Mouse (Mus musculus) midbrain, postnatal 0 days (tissue): Measurements from ENCODE around the gene Wipf3. TPM values are rescaled to one million over a fixed set of nuclear protein-coding genes. Genes with fewer than 3 reads are reported as not detected.

Experiments used
- ATAC-seq: fragments of 200-750 bp; cut with Nextera tagmentation; 2 replicates; pipeline ENCODE4 v1.8.0; 2017; ENCODE audit warnings: moderate number of reproducible peaks, mild to moderate bottlenecking, moderate TSS enrichment, moderate library complexity; ENCODE audit not compliant: low FRiP score
- DNase-seq: peaks from one replicate; pipeline ENCODE4 v3.0.0-alpha.2; 2015; ENCODE audit warnings: low spot score
- H3K27ac ChIP-seq: fragments of 300-500 bp; sonication (generic); 2 replicates; pipeline ENCODE4 v1.5.1; 2014; ENCODE audit warnings: low read depth, mild to moderate bottlenecking, low read length, mixed read lengths
- H3K27me3 ChIP-seq: fragments of 300-500 bp; sonication (generic); 2 replicates; pipeline ENCODE4 v1.6.1; 2014; ENCODE audit warnings: low read length, control low read depth, mixed read lengths; ENCODE audit not compliant: insufficient read depth
- H3K36me3 ChIP-seq: fragments of 300-500 bp; sonication (generic); 2 replicates; pipeline ENCODE4 v1.6.1; 2014; ENCODE audit warnings: low read length, control low read depth, mixed read lengths; ENCODE audit not compliant: insufficient read depth
- H3K4me1 ChIP-seq: fragments of 300-500 bp; sonication (generic); 2 replicates; pipeline ENCODE4 v1.6.1; 2014; ENCODE audit warnings: mild to moderate bottlenecking, control low read depth, antibody characterized with exemption, low read length, mixed read lengths; ENCODE audit not compliant: insufficient read depth
- H3K4me2 ChIP-seq: fragments of 300-500 bp; sonication (generic); 2 replicates; pipeline ENCODE4 v1.6.1; 2014; ENCODE audit warnings: low read depth, mild to moderate bottlenecking, low read length, mixed read lengths; ENCODE audit not compliant: poor library complexity, severe bottlenecking
- H3K4me3 ChIP-seq: fragments of 300-500 bp; sonication (generic); 2 replicates; pipeline ENCODE4 v1.5.1; 2014; ENCODE audit warnings: low read depth, mild to moderate bottlenecking, low read length, moderate library complexity
- H3K9ac ChIP-seq: fragments of 300-500 bp; sonication (generic); replicated peaks from 2 replicates; pipeline ENCODE4 v1.6.1; 2014; ENCODE audit warnings: mild to moderate bottlenecking, low read length, moderate library complexity, mixed read lengths; ENCODE audit not compliant: poor library complexity, severe bottlenecking
- H3K9me3 ChIP-seq: fragments of 300-500 bp; sonication (generic); 2 replicates; pipeline ENCODE4 v1.6.1; 2016; ENCODE audit warnings: low read length, control low read depth
- CTCF ChIP-seq: IDR thresholded peaks from 2 replicates; pipeline ENCODE4 v1.5.1; 2016; ENCODE audit warnings: antibody characterized with exemption, mild to moderate bottlenecking
- WGBS: fragments of 180-500 bp; shearing (Covaris S2); extraction: QIAGEN DNeasy Blood & Tissue Kit; methylation state at CpG from one replicate; pipeline ENCODE4 v1.1.7; 2014; 5-methylcytosine and 5-hydroxymethylcytosine counted together
- polyA plus RNA-seq: library from polyadenylated mRNA; unstranded; fragments of >200 nt; fragmentation: Nextera tagmentation; extraction: Ambion mirVana; gene quantifications from 2 replicates; pipeline ENCODE4 v1.2.1, GENCODE M21; 2015
- total RNA-seq: library from RNA; depleted of rRNA; stranded (reverse); fragments of >200 nt; gene quantifications from 2 replicates; pipeline ENCODE4 v1.2.3, GENCODE M21; 2014

The Wipf3 gene
- total and polyA plus RNA-seq, 2 experiments from 2014 or later = 1.7 to 5.9 TPM

DNA sequence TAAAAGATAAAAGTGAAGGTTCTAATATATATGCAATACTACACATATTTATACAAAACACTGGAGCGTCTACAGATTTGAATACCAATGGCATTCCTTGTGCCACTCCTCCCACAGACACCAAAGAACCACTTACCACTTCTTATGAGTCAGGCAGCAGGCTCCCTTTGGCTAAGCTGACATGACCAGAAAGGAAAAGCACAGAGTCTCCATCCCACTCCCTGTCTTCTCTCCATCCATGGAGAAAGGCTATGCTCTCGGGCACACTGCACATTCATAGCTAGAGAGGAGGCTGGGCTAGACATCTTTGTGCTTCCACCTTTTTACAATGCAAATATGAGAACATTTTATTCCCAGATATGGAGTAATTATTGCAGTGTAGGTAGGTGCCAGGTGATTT, 27.9 kb upstream of the Wipf3 start:
- no peak overlapping the region for H3K27ac ChIP-seq
- WGBS = 53% methylated on average over 2 of the region's 2 CpGs
- H3K36me3 ChIP-seq = no peaks in the 10 kb centered on the region
- no peak overlapping the region for H3K4me2 ChIP-seq
- ATAC-seq (no peak), DNase-seq (no peak)
- no peak overlapping the region for H3K4me3 ChIP-seq
- H3K9ac ChIP-seq = no peak overlapping the region
- TF ChIP-seq CTCF = no peak
- 0 out of 2 replicates have a peak, but pooled peaks cover 5% of the 10 kb centered on the region for H3K4me1 ChIP-seq
- no peaks in the 10 kb centered on the region for H3K9me3 ChIP-seq
- no peaks in the 10 kb centered on the region for H3K27me3 ChIP-seq

DNA sequence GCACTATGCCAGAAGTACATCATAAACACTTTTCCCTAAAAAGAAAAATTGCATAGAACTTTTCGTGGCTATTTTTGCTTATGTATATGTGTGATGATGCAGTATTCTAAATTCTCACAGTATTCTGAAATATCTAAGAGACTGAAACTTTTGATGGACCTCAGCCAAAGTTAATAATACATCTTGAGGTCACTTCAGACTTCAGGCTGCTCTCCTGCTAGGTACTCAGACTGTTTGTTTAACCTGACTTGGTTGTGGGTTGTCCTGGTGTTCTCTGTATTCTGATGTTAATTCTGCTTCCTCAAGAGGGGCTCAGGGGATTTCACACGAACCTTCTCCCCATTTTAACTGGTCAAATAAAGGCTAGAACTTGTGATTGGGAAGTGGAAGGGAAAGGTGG, 24.5 kb upstream of the Wipf3 start:
- ATAC-seq = no peak
- Histone ChIP-seq H3K9me3 (no peaks in the 10 kb centered on the region), H3K27me3 (no peaks in the 10 kb centered on the region), H3K4me2 (no peak overlapping the region), H3K4me3 (no peak overlapping the region), H3K4me1 (no peaks in the 10 kb centered on the region), H3K9ac (no peak overlapping the region), H3K27ac (no peak overlapping the region), H3K36me3 (no peaks in the 10 kb centered on the region)
- WGBS = 60% methylated on average over 2 of the region's 2 CpGs
- DNase-seq = no peak
- TF ChIP-seq CTCF = no peak

DNA sequence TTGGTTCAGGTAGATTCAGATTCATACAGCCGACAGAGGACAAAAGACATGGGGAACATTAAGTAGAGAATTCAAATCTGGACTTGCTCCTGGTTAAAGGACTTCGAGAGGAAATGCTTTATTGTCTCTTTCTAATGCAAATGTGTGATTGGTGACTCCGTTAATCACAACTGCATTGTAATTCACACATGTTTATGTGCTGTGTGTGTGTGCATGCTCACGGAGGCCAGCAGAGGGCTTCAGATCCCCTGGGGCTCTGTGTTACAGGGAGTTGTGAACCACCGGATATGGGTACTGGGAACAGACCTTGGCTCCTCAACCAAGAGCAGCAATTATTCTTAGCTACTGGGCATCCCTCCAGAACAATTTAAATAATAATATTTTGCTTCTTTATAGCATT, 23.3 kb upstream of the Wipf3 start:
- Histone ChIP-seq H3K4me3 (no peak overlapping the region), H3K9me3 (no peaks in the 10 kb centered on the region), H3K36me3 (no peaks in the 10 kb centered on the region), H3K4me1 (no peaks in the 10 kb centered on the region), H3K27me3 (no peaks in the 10 kb centered on the region), H3K4me2 (no peak overlapping the region), H3K27ac (no peak overlapping the region), H3K9ac (no peak overlapping the region)
- no peak for ATAC-seq
- TF ChIP-seq CTCF = peak; percentile 21; the same call in 1 of the 2 replicates
- WGBS = 87% methylated on average over 5 of the region's 5 CpGs
- no peak for DNase-seq

DNA sequence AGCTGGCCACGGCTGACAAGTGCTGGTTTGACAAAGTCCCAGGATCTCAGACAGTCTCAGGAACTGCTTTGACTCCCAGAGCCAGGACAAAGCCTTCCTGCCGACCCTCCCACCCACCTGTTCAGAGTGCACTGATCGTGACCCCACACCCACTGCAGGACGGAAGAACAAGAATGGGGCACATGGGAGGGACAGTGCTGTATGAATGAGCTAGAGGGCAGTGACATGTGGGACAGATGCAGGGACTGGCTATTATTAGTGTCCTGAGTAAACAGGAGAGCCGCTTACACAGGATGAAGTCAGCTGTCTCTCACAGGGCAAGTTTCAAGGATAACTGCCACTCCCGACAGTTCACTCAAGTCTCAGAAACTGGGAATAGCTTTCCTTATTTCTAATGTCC, 20.1 kb upstream of the Wipf3 start:
- TF ChIP-seq CTCF = no peak
- Histone ChIP-seq H3K27ac (no peak overlapping the region), H3K4me3 (no peak overlapping the region), H3K4me1 (no peaks in the 10 kb centered on the region), H3K9ac (no peak overlapping the region), H3K27me3 (no peaks in the 10 kb centered on the region), H3K36me3 (no peaks in the 10 kb centered on the region), H3K4me2 (no peak overlapping the region), H3K9me3 (no peaks in the 10 kb centered on the region)
- WGBS = 53% methylated on average over 6 of the region's 6 CpGs
- DNase-seq = no peak
- ATAC-seq = no peak

DNA sequence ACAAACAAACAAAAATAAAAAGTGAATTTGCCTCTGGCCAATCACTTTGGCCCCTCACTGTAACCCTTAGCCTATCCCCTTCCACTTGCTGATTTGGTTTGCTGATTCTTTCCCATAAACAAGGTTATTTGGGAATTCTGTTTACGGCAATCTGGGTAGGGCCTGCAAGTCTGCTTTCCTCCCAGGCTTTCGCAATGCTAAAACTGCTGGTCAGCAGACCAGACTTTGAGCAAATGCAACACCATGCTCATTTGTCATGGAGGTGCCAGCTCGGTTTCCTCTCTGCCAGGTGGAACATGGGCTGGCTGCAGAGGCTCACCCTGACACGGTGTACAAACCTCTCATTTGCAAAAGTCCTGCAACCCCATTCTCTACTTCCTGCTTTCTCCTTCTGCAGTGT, 19.0 kb upstream of the Wipf3 start:
- Histone ChIP-seq H3K4me1 (no peaks in the 10 kb centered on the region), H3K27ac (no peak overlapping the region), H3K9me3 (no peaks in the 10 kb centered on the region), H3K4me2 (no peak overlapping the region), H3K9ac (no peak overlapping the region), H3K4me3 (no peak overlapping the region), H3K27me3 (no peaks in the 10 kb centered on the region), H3K36me3 (no peaks in the 10 kb centered on the region)
- no peak for TF ChIP-seq CTCF
- no peak for ATAC-seq
- DNase-seq = no peak
- 88% methylated on average over 4 of the region's 4 CpGs for WGBS

DNA sequence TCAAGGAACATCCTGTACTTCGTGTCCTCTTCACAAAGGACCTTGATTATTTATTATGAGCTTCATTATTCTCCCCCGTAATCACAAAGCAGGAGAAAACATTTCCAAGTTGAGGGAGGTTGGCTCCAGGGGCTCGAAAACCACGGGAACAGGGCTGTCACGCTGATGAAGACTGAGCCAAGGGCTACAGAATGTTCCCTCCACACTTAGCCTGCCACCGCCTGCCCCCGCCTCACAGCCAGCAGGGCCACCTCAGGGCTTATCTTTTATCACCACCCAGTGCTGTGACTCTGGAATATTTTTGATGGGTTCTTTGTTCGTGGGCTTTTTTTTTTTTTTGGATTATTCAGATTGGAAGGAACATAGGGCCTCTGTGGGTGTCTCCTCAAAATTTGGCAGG, 17.8 kb upstream of the Wipf3 start:
- TF ChIP-seq CTCF = no peak
- DNase-seq (no peak), ATAC-seq (no peak)
- Histone ChIP-seq H3K4me2 (no peak overlapping the region), H3K4me3 (no peak overlapping the region), H3K36me3 (no peaks in the 10 kb centered on the region), H3K9me3 (no peaks in the 10 kb centered on the region), H3K4me1 (no peaks in the 10 kb centered on the region), H3K27me3 (no peaks in the 10 kb centered on the region), H3K27ac (no peak overlapping the region), H3K9ac (no peak overlapping the region)
- WGBS = 68% methylated on average over 8 of the region's 8 CpGs
